Mouse (Mus musculus) lung, embryonic 14.5 days (tissue): ENCODE results near the gene Eif4b. TPM values are rescaled to one million over a fixed set of nuclear protein-coding genes. Genes with fewer than 3 reads are reported as not detected.

Experiments used
- ATAC-seq: fragments of 200-750 bp; cut with Nextera tagmentation; 2 replicates; pipeline ENCODE4 v1.8.0; 2017; ENCODE audit warnings: mild to moderate bottlenecking, moderate TSS enrichment, moderate library complexity; ENCODE audit not compliant: insufficient read depth
- DNase-seq: peaks from one replicate; pipeline ENCODE4 v3.0.0-alpha.2; 2015
- H3K27ac ChIP-seq: fragments of 300-500 bp; sonication (generic); 2 replicates; pipeline ENCODE4 v1.5.1; 2014; ENCODE audit warnings: low read depth, mild to moderate bottlenecking, moderate library complexity
- H3K27me3 ChIP-seq: fragments of 300-500 bp; sonication (generic); 2 replicates; pipeline ENCODE4 v1.6.1; 2014; ENCODE audit warnings: low read length, control low read depth; ENCODE audit not compliant: insufficient read depth
- H3K36me3 ChIP-seq: fragments of 300-500 bp; sonication (generic); 2 replicates; pipeline ENCODE4 v1.6.1; 2014; ENCODE audit warnings: control low read depth; ENCODE audit not compliant: insufficient read depth
- H3K4me1 ChIP-seq: fragments of 300-500 bp; sonication (generic); 2 replicates; pipeline ENCODE4 v1.6.1; 2014; ENCODE audit warnings: antibody characterized with exemption, control low read depth; ENCODE audit not compliant: insufficient read depth
- H3K4me2 ChIP-seq: fragments of 300-500 bp; sonication (generic); 2 replicates; pipeline ENCODE4 v1.6.1; 2014; ENCODE audit warnings: mild to moderate bottlenecking
- H3K4me3 ChIP-seq: fragments of 300-500 bp; sonication (generic); 2 replicates; pipeline ENCODE4 v1.5.1; 2014; ENCODE audit warnings: low read depth, low read length
- H3K9ac ChIP-seq: fragments of 300-500 bp; sonication (generic); 2 replicates; pipeline ENCODE4 v1.6.1; 2014
- H3K9me3 ChIP-seq: fragments of 300-500 bp; sonication (generic); 2 replicates; pipeline ENCODE4 v1.6.1; 2016; ENCODE audit warnings: low read depth, low read length, control low read depth
- CTCF ChIP-seq: IDR thresholded peaks from 2 replicates; pipeline ENCODE4 v1.5.1; 2016; ENCODE audit warnings: antibody characterized with exemption, low read depth
- WGBS: fragments of 180-500 bp; shearing (Covaris S2); extraction: QIAGEN DNeasy Blood & Tissue Kit; methylation state at CpG from one replicate; pipeline ENCODE4 v1.1.7; 2014; 5-methylcytosine and 5-hydroxymethylcytosine counted together
- polyA plus RNA-seq: library from polyadenylated mRNA; unstranded; fragments of >200 nt; fragmentation: Nextera tagmentation; extraction: Ambion mirVana; gene quantifications from 2 replicates; pipeline ENCODE4 v1.2.1, GENCODE M21; 2014

Gene Eif4b
- polyA plus RNA-seq, 1 experiment from 2014 or later: 137 TPM

GRCm38 (mm10) chr15:102114651-102115260 is 41.2 kb downstream of the Eif4b start:
- Histone ChIP-seq H3K4me1 (no peaks in the 10 kb centered on the region), H3K27ac (no peak overlapping the region), H3K36me3 (peaks cover 96% of the 10 kb centered on the region), H3K4me2 (no peak overlapping the region), H3K9ac (no peak overlapping the region), H3K27me3 (no peaks in the 10 kb centered on the region), H3K9me3 (no peaks in the 10 kb centered on the region), H3K4me3 (no peak overlapping the region)
- ATAC-seq: no peak
- no peak for TF ChIP-seq CTCF
- no peak for DNase-seq
- 84% methylated on average over 7 of the region's 7 CpGs for WGBS

GRCm38 (mm10) chr15:102115731-102116231 is 42.2 kb downstream of the Eif4b start:
- TF ChIP-seq CTCF: no peak
- H3K9ac ChIP-seq: no peak overlapping the region
- no peaks in the 10 kb centered on the region for H3K27me3 ChIP-seq
- H3K4me1 ChIP-seq: no peaks in the 10 kb centered on the region
- DNase-seq (no peak), ATAC-seq (no peak)
- H3K9me3 ChIP-seq: no peaks in the 10 kb centered on the region
- 71% methylated on average over 9 of the region's 9 CpGs for WGBS
- H3K36me3 ChIP-seq: peaks cover 94% of the 10 kb centered on the region
- H3K4me3 ChIP-seq: no peak overlapping the region
- H3K27ac ChIP-seq: peak overlapping the region; percentile 36; the same call in 1 of the 2 replicates
- H3K4me2 ChIP-seq: no peak overlapping the region

- Histone ChIP-seq H3K27ac (peak overlapping the region; percentile 43; the same call in 1 of the 2 replicates), H3K36me3 (peaks cover 93% of the 10 kb centered on the region), H3K4me3 (no peak overlapping the region), H3K9me3 (no peaks in the 10 kb centered on the region), H3K27me3 (no peaks in the 10 kb centered on the region), H3K9ac (no peak overlapping the region; the same call in 1 of the 2 replicates), H3K4me2 (0 out of 2 replicates have a peak overlapping the region, but pooled peaks have one; percentile 15), H3K4me1 (no peaks in the 10 kb centered on the region)
- DNase-seq: peak; percentile 49
- 62% methylated on average over 11 of the region's 11 CpGs for WGBS
- peak; percentile 53 for ATAC-seq
- no peak for TF ChIP-seq CTCF
Observed at GRCm38 (mm10) chr15:102116753-102117415, 43.3 kb downstream of the Eif4b start.

- Histone ChIP-seq H3K9me3 (no peaks in the 10 kb centered on the region), H3K36me3 (peaks cover 89% of the 10 kb centered on the region), H3K27ac (0 out of 2 replicates have a peak overlapping the region, but pooled peaks have one; percentile 43), H3K4me3 (no peak overlapping the region), H3K9ac (no peak overlapping the region), H3K4me2 (no peak overlapping the region), H3K27me3 (no peaks in the 10 kb centered on the region), H3K4me1 (no peaks in the 10 kb centered on the region)
- ATAC-seq: peak; percentile 48; the same call in 1 of the 2 replicates
- peak; percentile 68 for TF ChIP-seq CTCF
- 66% methylated on average over 19 of the region's 19 CpGs for WGBS
- DNase-seq: peak; percentile 74
Observed at GRCm38 (mm10) chr15:102117461-102118443, 44.2 kb downstream of the Eif4b start.

GRCm38 (mm10) chr15:102118591-102118990 is 45.0 kb downstream of the Eif4b start:
- H3K9ac ChIP-seq: no peak overlapping the region
- no peak for DNase-seq
- no peak overlapping the region for H3K4me3 ChIP-seq
- WGBS: 88% methylated on average over 4 of the region's 4 CpGs
- peaks cover 80% of the 10 kb centered on the region for H3K36me3 ChIP-seq
- H3K4me2 ChIP-seq: no peak overlapping the region
- H3K27ac ChIP-seq: no peak overlapping the region
- ATAC-seq: no peak
- no peaks in the 10 kb centered on the region for H3K9me3 ChIP-seq
- no peaks in the 10 kb centered on the region for H3K4me1 ChIP-seq
- no peaks in the 10 kb centered on the region for H3K27me3 ChIP-seq
- no peak for TF ChIP-seq CTCF

- no peaks in the 10 kb centered on the region for H3K9me3 ChIP-seq
- no peaks in the 10 kb centered on the region for H3K27me3 ChIP-seq
- H3K4me3 ChIP-seq: no peak overlapping the region
- no peak for DNase-seq
- H3K27ac ChIP-seq: no peak overlapping the region
- no peaks in the 10 kb centered on the region for H3K4me1 ChIP-seq
- H3K9ac ChIP-seq: no peak overlapping the region
- TF ChIP-seq CTCF: no peak
- H3K36me3 ChIP-seq: peaks cover 75% of the 10 kb centered on the region
- ATAC-seq: no peak
- H3K4me2 ChIP-seq: no peak overlapping the region
- WGBS: 64% methylated on average over 8 of the region's 8 CpGs
Observed at GRCm38 (mm10) chr15:102119121-102119830, 45.7 kb downstream of the Eif4b start.
